Mouse (Mus musculus): ENCODE data around the gene Asb16.

Gene Asb16

GRCm38 (mm10) chr11:102268520-102269244 lies at the start of gene Asb16:
Asb16 (plus strand) TSS chr11:102268743.
- no peak for DNase-seq (ENCODE audit: low spot score)

DNA sequence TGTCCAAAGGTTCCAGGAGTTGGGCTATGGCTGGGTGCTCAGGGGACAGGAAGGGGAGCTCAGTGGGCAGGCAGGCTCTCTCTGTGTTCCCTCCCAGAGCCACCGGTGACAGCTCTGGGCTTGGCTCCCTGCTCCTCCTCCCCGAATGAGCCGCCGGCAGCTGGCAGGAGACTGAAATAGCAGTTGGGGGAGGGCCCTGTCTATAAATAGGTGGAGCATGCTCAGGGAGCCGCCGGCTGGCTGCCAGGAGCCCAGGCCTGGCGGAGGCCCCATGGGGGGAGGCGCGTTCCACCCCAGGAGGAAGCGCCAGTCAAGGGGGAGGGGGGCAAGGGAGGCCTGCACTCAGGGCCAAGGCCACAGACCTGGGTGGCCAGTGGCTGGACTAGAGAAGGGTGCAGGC lies 49.8 kb upstream of the Asb16 start:
- peak; percentile 87 for DNase-seq (ENCODE audit: low spot score)

GRCm38 (mm10) chr11:102219247-102219993 lies 49.1 kb upstream of the Asb16 start:
- DNase-seq (ENCODE audit: low spot score), result no peak

DNA sequence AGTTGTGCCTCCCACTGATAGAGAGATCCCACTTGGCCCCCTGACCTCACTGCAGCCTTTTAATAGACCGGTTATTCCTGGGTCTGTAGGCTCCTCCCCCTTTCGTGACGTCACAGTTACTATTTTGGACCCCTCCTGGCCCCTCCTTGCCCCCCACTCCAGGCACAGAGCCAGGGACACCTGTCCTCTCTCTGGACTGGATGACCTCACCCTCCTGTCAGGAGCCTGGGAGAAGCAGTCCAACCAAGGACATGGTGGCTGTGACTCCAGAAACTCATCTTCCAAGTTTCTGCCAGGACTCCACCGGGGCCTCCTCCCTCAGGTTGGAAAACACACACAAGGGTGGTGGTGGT lies 48.6 kb upstream of the Asb16 start:
- no peak for DNase-seq (ENCODE audit: low spot score)

DNA sequence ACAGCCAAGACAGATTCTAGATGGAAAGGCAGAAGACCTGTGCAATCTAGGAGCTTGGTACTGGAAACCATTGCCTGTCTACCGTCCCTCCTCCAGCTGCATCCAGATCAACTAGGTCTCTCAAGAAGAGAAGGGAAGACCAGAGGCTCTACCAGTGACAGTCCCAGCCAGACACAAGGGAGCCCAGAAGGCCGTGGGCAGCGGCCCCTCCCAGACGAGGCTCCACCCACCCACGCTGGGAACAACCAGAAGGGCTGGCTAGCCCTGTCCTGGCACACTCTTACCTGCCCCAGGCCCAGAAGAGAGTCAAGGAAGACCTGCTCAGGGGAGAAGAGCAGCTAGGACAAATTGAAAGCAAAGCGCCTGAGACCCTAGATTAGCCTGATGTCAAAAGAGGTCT lies 48.1 kb upstream of the Asb16 start:
- DNase-seq (ENCODE audit: low spot score), result no peak

DNA sequence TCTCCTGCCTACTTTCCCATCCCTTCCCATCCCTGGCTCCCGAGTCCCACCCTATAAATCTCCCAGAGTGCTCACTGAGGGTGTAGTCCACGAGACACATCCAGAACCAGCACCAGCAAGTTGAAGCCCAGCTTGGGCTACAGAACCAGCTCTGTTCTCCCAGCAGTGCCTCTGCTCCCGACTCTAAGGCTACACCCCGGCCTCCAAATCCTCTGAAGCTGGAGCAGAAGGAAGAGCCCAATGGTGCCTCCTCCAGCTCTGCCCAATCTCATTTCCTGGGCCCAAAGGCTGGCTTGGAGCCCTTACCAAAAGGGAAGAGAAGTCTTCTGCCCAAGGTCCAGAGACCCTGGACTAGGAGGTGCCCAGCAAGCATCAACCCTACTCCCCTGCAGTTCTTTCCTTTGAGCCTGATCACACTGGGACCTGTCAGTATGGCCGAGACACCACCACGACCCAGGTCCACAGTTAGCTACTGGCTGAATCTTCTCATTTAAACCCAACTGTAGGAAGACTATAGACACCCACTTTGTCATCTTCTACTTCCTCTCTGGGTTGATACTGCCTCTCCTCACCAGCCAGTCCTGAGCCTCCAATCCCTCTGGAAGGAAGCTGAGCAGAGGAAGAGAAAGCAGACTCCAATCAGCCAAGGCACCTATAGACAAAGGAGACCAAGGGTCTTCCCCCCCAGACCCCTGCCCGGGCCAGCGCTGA lies 47.1 kb upstream of the Asb16 start:
- DNase-seq (ENCODE audit: low spot score), result no peak

GRCm38 (mm10) chr11:102221954-102222351 lies 46.6 kb upstream of the Asb16 start:
- DNase-seq (ENCODE audit: low spot score), result no peak

GRCm38 (mm10) chr11:102223166-102223565 lies 45.4 kb upstream of the Asb16 start:
- DNase-seq (ENCODE audit: low spot score), result no peak

GRCm38 (mm10) chr11:102224686-102225085 lies 43.9 kb upstream of the Asb16 start:
- no peak for DNase-seq (ENCODE audit: low spot score)

DNA sequence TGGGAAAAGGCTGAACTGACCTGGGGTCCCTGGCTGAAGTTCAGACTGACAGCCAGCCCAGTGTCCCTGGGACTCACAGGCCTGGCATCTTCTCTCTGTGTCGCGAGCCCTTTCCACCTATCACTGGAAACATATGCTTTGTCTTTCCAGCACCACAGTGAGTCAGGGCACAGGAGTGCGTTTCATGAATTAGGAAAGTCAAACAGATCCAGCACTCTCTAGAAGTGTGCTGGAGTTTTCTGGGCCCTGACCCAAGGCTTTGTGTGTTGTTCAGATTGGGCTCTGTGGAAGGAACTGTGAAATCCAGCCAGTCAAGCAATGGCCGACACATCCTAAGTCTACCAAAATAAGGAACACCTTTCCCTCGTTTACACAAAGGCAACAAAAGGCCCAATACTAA lies 43.3 kb upstream of the Asb16 start:
- no peak for DNase-seq (ENCODE audit: low spot score)

GRCm38 (mm10) chr11:102226067-102226978 lies 42.2 kb upstream of the Asb16 start:
- DNase-seq (ENCODE audit: low spot score), result no peak

DNA sequence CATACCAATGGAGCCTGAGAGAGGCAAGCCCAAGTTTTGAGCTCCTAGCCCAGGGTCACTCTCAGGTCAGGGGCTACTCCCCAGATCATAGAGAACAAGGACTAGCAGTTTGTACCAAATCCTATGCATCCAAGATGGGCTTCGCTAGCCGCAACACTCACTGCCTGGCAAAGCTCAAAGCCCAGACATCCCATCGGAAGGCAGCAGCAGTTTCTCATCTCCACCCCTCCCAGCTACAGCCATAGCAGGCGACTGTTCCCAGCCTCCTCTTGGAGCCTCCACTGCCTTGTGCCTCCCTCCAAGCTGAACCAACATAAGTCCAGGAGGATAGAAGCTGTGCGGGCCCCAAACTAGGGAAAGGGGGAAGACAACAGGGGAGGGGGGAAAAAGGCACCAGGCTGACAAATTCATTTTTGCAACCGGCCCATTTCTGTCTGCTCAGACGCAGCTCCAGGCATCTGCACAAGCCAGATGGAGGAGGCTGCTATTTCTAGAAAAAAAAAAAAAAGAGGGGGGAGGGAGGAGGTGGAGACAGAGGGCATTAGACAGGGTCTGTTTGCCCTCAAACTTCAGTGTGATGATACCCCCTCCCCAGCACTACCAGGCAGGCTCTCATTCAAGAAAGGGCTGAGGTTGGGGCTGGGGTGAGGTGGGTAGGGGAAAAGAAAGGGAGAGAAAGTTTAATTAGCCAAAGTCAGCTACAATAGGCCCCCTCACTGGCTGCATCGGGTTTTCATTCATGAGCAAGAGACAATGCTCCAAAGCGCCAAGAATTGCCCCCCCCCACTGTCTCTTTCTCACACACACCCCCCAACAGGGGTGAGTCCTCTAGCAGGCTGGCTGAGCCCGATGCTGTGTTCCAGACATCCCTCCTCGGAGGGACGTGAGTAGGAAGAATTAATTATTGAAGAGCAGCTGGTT lies 41.0 kb upstream of the Asb16 start:
- DNase-seq (ENCODE audit: low spot score), result no peak

GRCm38 (mm10) chr11:102228191-102228545 lies 40.4 kb upstream of the Asb16 start:
- DNase-seq (ENCODE audit: low spot score), result no peak

DNA sequence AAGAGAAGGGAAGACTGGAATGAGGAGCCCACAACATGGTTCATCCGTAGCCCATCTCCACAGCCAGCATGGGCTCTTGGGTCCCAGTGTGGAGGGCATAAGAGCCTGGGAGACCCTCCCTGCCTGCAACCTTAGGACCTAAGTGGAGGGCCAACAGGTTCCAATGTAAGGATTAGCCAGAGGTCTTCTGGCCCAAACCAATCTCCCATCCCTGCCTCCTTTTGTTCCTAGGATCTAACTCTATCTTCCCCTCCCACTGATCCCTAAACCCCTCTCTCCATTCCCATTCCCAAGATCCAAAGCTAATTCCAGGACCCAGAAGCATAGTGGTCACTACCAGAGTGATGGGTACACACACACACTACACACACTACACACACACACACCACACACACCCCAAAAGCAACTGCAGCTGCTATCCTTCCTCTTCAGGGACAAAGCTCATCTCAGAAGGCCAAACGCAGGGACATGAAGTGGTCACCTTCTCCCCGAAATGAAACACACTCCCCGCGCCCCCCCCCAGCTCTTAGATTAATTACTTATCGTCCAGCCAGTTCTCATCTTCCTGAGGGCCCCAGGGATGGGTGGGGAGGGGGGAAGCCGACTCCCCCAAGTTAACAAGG lies 39.8 kb upstream of the Asb16 start:
- no peak for DNase-seq (ENCODE audit: low spot score)

DNA sequence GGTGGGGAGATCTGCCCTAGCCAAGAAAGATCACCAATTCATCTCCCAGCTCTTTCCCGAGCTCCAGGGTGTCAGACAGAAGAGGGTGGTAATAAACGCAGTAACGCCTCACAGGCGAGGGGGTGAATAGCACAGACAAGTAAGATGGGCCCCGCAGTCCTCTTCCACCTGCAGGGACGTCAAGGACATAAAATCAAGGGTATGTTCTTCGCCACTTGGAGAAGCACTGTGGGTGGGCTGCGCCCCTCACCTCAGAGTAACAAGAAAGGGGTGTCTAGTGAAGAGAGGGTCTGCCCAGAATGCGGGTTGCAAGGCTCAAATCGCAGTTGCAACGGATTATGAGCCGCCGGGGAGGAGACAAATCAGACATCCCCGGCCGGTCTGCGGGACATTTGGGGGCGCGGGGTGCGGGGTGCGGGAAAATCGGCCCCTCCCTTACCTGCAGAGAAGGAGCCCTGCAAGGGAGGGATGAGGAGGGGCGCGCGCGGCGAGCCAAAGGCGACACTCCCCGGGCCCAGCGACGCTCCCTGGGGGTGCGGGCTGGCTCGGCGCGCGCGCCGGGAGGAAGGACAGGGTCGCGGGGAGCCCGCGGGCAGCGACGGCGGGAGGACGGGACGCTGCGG lies 39.1 kb upstream of the Asb16 start:
- no peak for DNase-seq (ENCODE audit: low spot score)

DNA sequence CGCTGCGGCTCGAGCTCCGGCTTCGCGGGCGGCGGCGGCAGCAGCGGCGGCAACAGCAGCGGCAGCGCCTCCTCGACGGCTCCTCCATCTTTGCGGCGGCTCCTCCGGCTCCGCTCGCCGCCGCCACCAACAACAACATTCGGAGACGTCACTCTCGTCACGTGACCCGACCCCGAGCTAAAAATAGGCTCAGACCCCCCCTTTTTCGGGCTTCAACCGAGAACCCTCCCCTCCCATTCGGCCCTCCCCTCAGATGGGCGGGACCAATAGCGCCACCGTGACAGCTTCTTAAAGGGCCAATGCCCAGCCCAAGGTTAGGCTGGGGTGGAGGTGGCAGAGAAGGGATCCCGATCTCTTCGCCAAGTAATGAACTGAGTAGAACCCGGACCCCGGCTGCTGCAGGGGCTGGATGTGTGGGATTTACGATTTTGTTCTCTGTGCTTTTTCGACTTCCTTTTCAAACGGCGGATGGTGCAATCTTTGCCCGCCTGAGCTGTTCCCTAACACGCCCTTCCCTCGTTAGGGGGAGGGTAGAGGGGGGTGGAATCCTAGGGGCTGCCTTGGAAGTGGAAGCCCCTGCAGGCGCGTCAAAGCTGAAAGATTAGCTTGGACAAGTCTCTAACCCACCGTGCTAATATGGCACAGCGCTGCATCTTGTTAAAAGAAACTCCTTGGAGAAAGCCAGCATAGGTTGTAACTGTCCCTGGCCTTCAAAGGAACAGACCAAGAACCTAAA lies 38.4 kb upstream of the Asb16 start, which contains the start of gene Hdac5:
Hdac5 (minus strand) TSS at position 161 of the 736 bp plus-strand sequence.
- peak; percentile 95 for DNase-seq (ENCODE audit: low spot score)

GRCm38 (mm10) chr11:102236022-102236421 lies 32.5 kb upstream of the Asb16 start:
- DNase-seq (ENCODE audit: low spot score), result no peak

GRCm38 (mm10) chr11:102240636-102241035 lies 27.9 kb upstream of the Asb16 start:
- no peak for DNase-seq (ENCODE audit: low spot score)

GRCm38 (mm10) chr11:102241246-102241645 lies 27.3 kb upstream of the Asb16 start:
- DNase-seq (ENCODE audit: low spot score), result no peak

Measured in urinary bladder, postnatal 25 days (tissue).